Mouse (Mus musculus) kidney, embryonic 16.5 days (tissue): ENCODE measurements around the gene Tacc2. TPM values are rescaled to one million over a fixed set of nuclear protein-coding genes. Genes with fewer than 3 reads are reported as not detected.

Experiments used
- ATAC-seq: fragments of 200-750 bp; cut with Nextera tagmentation; 2 replicates; pipeline ENCODE4 v1.8.0; 2017; ENCODE audit warnings: moderate TSS enrichment; ENCODE audit not compliant: low FRiP score, low TSS enrichment
- H3K27ac ChIP-seq: fragments of 300-500 bp; sonication (generic); 2 replicates; pipeline ENCODE4 v1.5.1; 2014; ENCODE audit warnings: low read length
- H3K27me3 ChIP-seq: fragments of 300-500 bp; sonication (generic); 2 replicates; pipeline ENCODE4 v1.6.1; 2014; ENCODE audit warnings: low read length, control low read depth, mixed read lengths; ENCODE audit not compliant: insufficient read depth
- H3K36me3 ChIP-seq: fragments of 300-500 bp; sonication (generic); 2 replicates; pipeline ENCODE4 v1.6.1; 2014; ENCODE audit warnings: low read length, control low read depth, mixed read lengths; ENCODE audit not compliant: insufficient read depth
- H3K4me1 ChIP-seq: fragments of 300-500 bp; sonication (generic); 2 replicates; pipeline ENCODE4 v1.6.1; 2014; ENCODE audit warnings: low read length, control low read depth, mixed read lengths; ENCODE audit not compliant: insufficient read depth
- H3K4me2 ChIP-seq: fragments of 300-500 bp; sonication (generic); replicated peaks from 2 replicates; pipeline ENCODE4 v1.6.1; 2014; ENCODE audit warnings: low read depth, low read length
- H3K4me3 ChIP-seq: fragments of 300-500 bp; sonication (generic); 2 replicates; pipeline ENCODE4 v1.5.1; 2014; ENCODE audit warnings: mild to moderate bottlenecking, low read length
- H3K9ac ChIP-seq: fragments of 300-500 bp; sonication (generic); replicated peaks from 2 replicates; pipeline ENCODE4 v1.6.1; 2014; ENCODE audit warnings: low read length
- H3K9me3 ChIP-seq: fragments of 300-500 bp; sonication (generic); 2 replicates; pipeline ENCODE4 v1.6.1; 2016; ENCODE audit warnings: low read length, control low read depth
- WGBS: fragments of 180-500 bp; shearing (Covaris S2); extraction: QIAGEN DNeasy Blood & Tissue Kit; methylation state at CpG from one replicate; pipeline ENCODE4 v1.1.7; 2014; 5-methylcytosine and 5-hydroxymethylcytosine counted together
- polyA plus RNA-seq: library from polyadenylated mRNA; unstranded; fragments of >200 nt; fragmentation: Nextera tagmentation; extraction: Ambion mirVana; gene quantifications from 2 replicates; pipeline ENCODE4 v1.2.1, GENCODE M21; 2015

Gene Tacc2
- polyA plus RNA-seq, 1 experiment from 2014 or later = 31.3 TPM

GRCm38 (mm10) chr7:130669370-130669881 lies 92.2 kb downstream of the Tacc2 start:
- no peak for ATAC-seq
- no peaks in the 10 kb centered on the region for H3K27me3 ChIP-seq
- no peak overlapping the region for H3K4me2 ChIP-seq
- H3K4me3 ChIP-seq = no peak overlapping the region
- H3K4me1 ChIP-seq = peaks cover 32% of the 10 kb centered on the region
- H3K9me3 ChIP-seq = peaks cover 3% of the 10 kb centered on the region
- H3K36me3 ChIP-seq = peaks cover 11% of the 10 kb centered on the region
- no peak overlapping the region for H3K9ac ChIP-seq
- H3K27ac ChIP-seq = peak overlapping the region; percentile 48
- WGBS = 56% methylated on average over 8 of the region's 8 CpGs

- Histone ChIP-seq H3K27me3 (no peaks in the 10 kb centered on the region), H3K4me3 (no peak overlapping the region), H3K9me3 (peaks cover 3% of the 10 kb centered on the region), H3K27ac (peak overlapping the region; percentile 21; the same call in 1 of the 2 replicates), H3K36me3 (peaks cover 6% of the 10 kb centered on the region), H3K4me2 (no peak overlapping the region), H3K9ac (no peak overlapping the region), H3K4me1 (peaks cover 32% of the 10 kb centered on the region)
- 0 out of 2 replicates have a peak, but pooled peaks have one; percentile 11 for ATAC-seq
- 71% methylated on average over 4 of the region's 4 CpGs for WGBS
Measured at GRCm38 (mm10) chr7:130670358-130670757, 93.1 kb downstream of the Tacc2 start.

- 48% methylated on average over 6 of the region's 6 CpGs for WGBS
- H3K4me2 ChIP-seq = no peak overlapping the region
- H3K4me1 ChIP-seq = peaks cover 32% of the 10 kb centered on the region
Measured at GRCm38 (mm10) chr7:130671301-130671700, 94.1 kb downstream of the Tacc2 start.

GRCm38 (mm10) chr7:130673169-130674033 lies 96.2 kb downstream of the Tacc2 start:
- H3K9me3 ChIP-seq = no peaks in the 10 kb centered on the region
- H3K4me3 ChIP-seq = no peak overlapping the region
- H3K36me3 ChIP-seq = peaks cover 11% of the 10 kb centered on the region; the same call in 1 of the 2 replicates
- no peaks in the 10 kb centered on the region for H3K27me3 ChIP-seq
- peaks cover 36% of the 10 kb centered on the region for H3K4me1 ChIP-seq
- peak; percentile 33; the same call in 1 of the 2 replicates for ATAC-seq
- 70% methylated on average over 9 of the region's 9 CpGs for WGBS
- no peak overlapping the region for H3K9ac ChIP-seq
- H3K27ac ChIP-seq = no peak overlapping the region
- H3K4me2 ChIP-seq = no peak overlapping the region

More at GRCm38 (mm10) chr7:130671301-130671700, 94.1 kb downstream of the Tacc2 start:
- H3K9ac ChIP-seq = no peak overlapping the region
- peaks cover 9% of the 10 kb centered on the region; the same call in 1 of the 2 replicates for H3K36me3 ChIP-seq
- H3K4me3 ChIP-seq = no peak overlapping the region
- H3K27me3 ChIP-seq = no peaks in the 10 kb centered on the region
- ATAC-seq = no peak
- no peak overlapping the region for H3K27ac ChIP-seq
- no peaks in the 10 kb centered on the region for H3K9me3 ChIP-seq

- Histone ChIP-seq H3K9me3 (no peaks in the 10 kb centered on the region), H3K27ac (no peak overlapping the region), H3K4me2 (no peak overlapping the region), H3K4me1 (peaks cover 25% of the 10 kb centered on the region), H3K4me3 (no peak overlapping the region), H3K9ac (no peak overlapping the region), H3K27me3 (no peaks in the 10 kb centered on the region), H3K36me3 (peaks cover 11% of the 10 kb centered on the region; the same call in 1 of the 2 replicates)
- WGBS = 86% methylated on average over 9 of the region's 9 CpGs
- no peak for ATAC-seq
Measured at GRCm38 (mm10) chr7:130674526-130674925, 97.3 kb downstream of the Tacc2 start.

GRCm38 (mm10) chr7:130676885-130677540 lies 99.8 kb downstream of the Tacc2 start:
- Histone ChIP-seq H3K4me3 (no peak overlapping the region), H3K27ac (no peak overlapping the region), H3K9me3 (no peaks in the 10 kb centered on the region), H3K4me1 (peaks cover 4% of the 10 kb centered on the region; the same call in 1 of the 2 replicates), H3K27me3 (no peaks in the 10 kb centered on the region), H3K36me3 (peaks cover 11% of the 10 kb centered on the region; the same call in 1 of the 2 replicates), H3K4me2 (no peak overlapping the region), H3K9ac (no peak overlapping the region)
- 52% methylated on average over 11 of the region's 11 CpGs for WGBS
- no peak for ATAC-seq

GRCm38 (mm10) chr7:130677541-130678274 lies 100.5 kb downstream of the Tacc2 start:
- no peaks in the 10 kb centered on the region for H3K27me3 ChIP-seq
- H3K36me3 ChIP-seq = peaks cover 11% of the 10 kb centered on the region; the same call in 1 of the 2 replicates
- H3K4me2 ChIP-seq = no peak overlapping the region
- H3K4me1 ChIP-seq = peaks cover 4% of the 10 kb centered on the region; the same call in 1 of the 2 replicates
- no peak for ATAC-seq
- H3K9me3 ChIP-seq = no peaks in the 10 kb centered on the region
- no peak overlapping the region for H3K27ac ChIP-seq
- H3K4me3 ChIP-seq = no peak overlapping the region
- no peak overlapping the region for H3K9ac ChIP-seq
- 74% methylated on average over 12 of the region's 12 CpGs for WGBS

GRCm38 (mm10) chr7:130678414-130678813 lies 101.2 kb downstream of the Tacc2 start:
- no peak overlapping the region for H3K4me2 ChIP-seq
- no peak for ATAC-seq
- peaks cover 11% of the 10 kb centered on the region; the same call in 1 of the 2 replicates for H3K36me3 ChIP-seq
- no peaks in the 10 kb centered on the region for H3K27me3 ChIP-seq
- no peaks in the 10 kb centered on the region for H3K9me3 ChIP-seq
- no peak overlapping the region for H3K27ac ChIP-seq
- H3K9ac ChIP-seq = no peak overlapping the region
- peaks cover 4% of the 10 kb centered on the region; the same call in 1 of the 2 replicates for H3K4me1 ChIP-seq
- WGBS = 85% methylated on average over 6 of the region's 6 CpGs
- no peak overlapping the region for H3K4me3 ChIP-seq

GRCm38 (mm10) chr7:130681798-130682197 lies 104.6 kb downstream of the Tacc2 start:
- H3K27ac ChIP-seq = no peak overlapping the region
- 74% methylated on average over 4 of the region's 4 CpGs for WGBS
- H3K4me3 ChIP-seq = no peak overlapping the region
- no peaks in the 10 kb centered on the region for H3K36me3 ChIP-seq
- no peak for ATAC-seq
- H3K9me3 ChIP-seq = no peaks in the 10 kb centered on the region
- no peaks in the 10 kb centered on the region for H3K27me3 ChIP-seq
- H3K4me2 ChIP-seq = no peak overlapping the region
- peaks cover 3% of the 10 kb centered on the region; the same call in 1 of the 2 replicates for H3K4me1 ChIP-seq
- H3K9ac ChIP-seq = no peak overlapping the region
